Mouse (Mus musculus) common myeloid progenitor, adult 5-6 weeks (primary cell): Measurements from ENCODE around the gene Krt18. TPM values are rescaled to one million over a fixed set of nuclear protein-coding genes. Genes with fewer than 3 reads are reported as not detected.

Experiments used
- ATAC-seq: replicated peaks from 2 replicates; pipeline ENCODE4 v1.8.0; 2016; ENCODE audit warnings: low read depth, mild to moderate bottlenecking, moderate TSS enrichment, inconsistent platforms; ENCODE audit not compliant: poor library complexity, severe bottlenecking
- total RNA-seq: library from RNA; stranded (forward); fragments of 200-1000, 187-1606 nt; gene quantifications from 2 replicates; pipeline ENCODE4 v1.2.3, GENCODE M21; 2017

Krt18 gene
- total RNA-seq, 1 experiment from 2014 or later: 15.7 TPM

DNA sequence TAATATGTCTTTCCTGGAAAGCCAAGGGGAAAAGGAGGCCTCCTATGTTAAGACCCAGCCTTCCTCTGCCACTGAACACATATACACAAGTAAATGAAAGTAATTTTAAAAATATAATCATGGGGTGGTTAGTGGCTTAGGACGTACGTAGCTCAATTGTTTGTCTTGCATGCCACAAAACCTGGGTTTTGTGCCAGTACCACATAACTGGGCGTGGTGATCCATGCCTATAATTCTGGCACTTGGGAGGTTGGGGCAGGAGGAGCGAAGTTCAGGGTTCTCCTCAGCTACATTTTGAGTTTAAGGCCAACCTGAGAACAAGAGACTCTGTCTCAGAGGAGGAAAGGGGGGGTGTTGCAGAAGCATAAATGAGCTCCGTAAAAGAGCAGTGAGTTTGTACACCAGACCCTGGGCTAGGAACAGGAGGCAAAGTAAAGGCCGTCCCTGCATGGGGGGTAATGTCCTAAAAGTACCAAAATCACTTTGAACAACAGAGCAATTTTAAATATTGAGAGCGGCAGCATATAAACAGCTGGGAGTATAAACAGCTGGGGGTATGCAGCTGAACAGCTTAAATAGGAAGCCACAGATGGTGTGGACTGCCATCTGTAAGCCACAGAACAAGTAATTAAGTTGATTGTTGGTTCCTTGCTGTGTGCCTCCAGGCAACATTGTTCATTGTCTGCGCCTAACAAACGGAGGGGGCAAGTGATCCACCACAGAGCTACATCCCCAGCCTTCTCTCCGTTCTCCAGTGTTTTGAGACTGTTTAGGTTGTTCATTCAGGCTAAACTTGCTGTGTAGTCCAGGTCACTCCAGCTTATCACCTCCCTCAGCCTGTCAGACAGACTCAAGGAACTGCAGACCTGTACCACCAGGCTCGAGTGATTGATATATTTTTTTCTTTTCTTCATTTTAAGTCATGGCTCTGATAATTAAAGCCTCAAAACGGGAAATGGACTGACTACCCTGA lies 20.6 kb upstream of the Krt18 start:
- ATAC-seq: no peak

DNA sequence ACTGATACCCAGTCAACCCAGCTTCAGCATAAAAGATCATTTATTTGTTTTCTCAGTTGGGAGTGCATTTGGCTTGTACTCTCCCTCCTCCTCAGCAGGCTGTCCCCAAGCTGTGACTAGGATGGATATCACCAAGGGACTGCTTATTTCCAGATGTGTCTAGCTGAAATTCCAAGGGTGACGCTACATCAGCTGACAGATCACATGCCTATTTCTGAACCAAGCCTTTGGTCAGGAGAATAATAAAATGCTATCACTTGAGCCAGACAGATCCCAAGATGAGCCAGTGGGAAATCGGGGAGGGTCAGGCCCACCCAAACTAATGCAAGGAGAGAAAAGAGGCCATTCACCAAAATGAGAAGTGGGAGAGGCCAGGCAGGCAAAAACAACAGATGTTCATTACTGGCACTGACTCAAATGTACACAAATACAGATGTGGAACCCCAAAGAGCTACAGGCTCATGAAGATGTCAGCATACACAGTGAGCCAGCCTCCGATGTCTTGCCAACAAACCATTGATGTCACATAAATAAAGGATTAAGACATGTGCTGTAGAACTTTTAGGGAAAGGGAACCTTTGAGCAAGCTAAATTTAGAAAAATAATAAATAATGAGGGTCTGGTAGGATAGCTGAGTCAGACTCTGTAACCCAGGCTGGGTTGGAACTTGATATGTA lies 17.3 kb upstream of the Krt18 start:
- ATAC-seq: no peak

DNA sequence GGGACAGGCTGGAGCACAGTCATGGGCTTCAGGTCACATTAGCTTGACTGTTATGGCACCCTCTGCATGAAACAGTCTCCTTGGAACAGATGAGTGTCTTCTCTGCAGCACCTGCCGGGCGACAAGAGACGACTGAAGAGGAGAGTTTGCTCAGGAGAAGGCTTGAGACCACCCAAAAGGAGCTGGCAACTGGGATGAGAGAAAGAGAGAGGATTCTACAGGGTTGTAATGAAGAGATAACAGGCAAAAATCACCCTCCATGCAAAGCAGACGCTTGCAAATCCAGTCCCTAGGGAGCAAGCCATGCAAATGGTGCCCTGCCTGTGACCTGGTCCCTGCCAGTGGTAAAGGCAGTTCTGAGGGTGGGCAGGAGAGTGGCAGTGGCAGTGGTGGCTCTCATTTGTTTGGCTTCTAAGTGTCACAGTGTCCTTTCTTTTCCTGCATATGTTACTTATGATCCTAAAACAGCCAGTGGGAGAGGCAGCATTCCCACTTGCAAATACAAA lies 15.7 kb upstream of the Krt18 start:
- no peak for ATAC-seq

GRCm38 (mm10) chr15:102013651-102014050 lies 14.3 kb upstream of the Krt18 start:
- ATAC-seq: no peak

GRCm38 (mm10) chr15:102014848-102015247 lies 13.1 kb upstream of the Krt18 start:
- ATAC-seq: no peak

DNA sequence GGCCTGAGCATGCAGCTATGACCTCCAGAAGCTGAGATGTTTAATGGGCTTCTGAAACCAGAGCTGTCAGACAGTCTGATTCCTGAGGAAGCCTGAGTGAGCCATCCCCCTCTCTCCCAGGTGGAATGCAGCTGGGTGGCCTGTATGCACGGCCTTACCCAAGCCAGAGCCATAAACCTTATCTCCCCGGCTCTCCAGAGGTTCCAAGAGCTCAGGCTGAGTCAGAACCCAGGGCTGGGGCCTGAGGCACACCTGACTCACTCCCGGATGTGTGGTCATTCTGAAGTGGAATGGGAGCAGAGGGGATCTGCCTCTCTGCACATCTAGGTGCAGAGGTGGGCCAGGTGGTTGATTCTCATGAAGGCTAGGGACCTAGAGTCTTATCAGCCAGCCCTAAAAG lies 11.9 kb upstream of the Krt18 start:
- ATAC-seq: no peak

DNA sequence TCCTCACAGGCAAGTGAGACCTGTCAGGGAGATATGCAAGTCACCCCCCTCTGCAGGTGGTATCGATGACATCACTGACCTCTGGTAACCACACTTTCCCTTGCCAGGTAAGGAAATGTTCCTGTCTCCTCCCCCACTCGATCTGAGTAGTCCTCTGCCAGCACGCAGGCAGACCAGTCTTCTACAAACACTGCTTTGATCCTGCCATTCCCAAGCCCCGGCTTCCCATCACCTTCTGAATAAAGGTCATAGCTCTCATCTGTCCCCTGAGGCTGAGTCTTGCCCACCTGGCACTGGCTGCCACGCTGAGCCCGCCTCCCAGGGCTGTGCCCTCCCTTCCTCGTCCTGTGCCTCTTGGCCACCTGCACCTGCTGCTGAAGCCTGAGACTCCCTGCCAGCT lies 11.2 kb upstream of the Krt18 start:
- no peak for ATAC-seq

DNA sequence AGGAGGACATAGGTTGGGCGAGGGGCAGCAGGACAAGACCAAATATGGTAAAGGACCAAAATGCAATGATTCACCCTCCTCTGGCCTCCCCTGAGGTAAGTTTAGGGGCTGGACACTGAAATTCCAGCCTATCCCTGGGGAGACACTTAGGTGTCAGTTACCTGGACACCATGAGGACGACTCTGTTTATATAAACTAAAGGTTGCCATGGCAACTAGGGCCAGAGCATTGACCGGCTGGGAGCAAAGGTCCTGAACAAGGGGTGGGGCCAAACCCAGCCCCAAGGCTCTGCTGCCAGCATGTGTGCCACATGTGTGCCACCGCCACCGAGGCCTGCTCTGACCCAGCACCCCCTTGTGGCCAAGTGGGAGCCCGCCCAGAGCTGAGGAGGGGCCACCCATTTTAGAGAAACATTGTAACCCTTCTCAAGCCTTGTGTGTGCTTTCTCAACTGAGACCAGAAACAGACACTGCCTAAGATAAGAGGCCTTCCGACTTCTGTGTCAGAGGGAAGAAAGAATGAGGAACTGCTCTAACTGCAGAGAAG lies 10.0 kb upstream of the Krt18 start:
- peak; percentile 91 for ATAC-seq

GRCm38 (mm10) chr15:102022481-102022880 lies 5.5 kb upstream of the Krt18 start:
- no peak for ATAC-seq

- ATAC-seq: no peak
Observed at GRCm38 (mm10) chr15:102023888-102024287, 4.1 kb upstream of the Krt18 start.

DNA sequence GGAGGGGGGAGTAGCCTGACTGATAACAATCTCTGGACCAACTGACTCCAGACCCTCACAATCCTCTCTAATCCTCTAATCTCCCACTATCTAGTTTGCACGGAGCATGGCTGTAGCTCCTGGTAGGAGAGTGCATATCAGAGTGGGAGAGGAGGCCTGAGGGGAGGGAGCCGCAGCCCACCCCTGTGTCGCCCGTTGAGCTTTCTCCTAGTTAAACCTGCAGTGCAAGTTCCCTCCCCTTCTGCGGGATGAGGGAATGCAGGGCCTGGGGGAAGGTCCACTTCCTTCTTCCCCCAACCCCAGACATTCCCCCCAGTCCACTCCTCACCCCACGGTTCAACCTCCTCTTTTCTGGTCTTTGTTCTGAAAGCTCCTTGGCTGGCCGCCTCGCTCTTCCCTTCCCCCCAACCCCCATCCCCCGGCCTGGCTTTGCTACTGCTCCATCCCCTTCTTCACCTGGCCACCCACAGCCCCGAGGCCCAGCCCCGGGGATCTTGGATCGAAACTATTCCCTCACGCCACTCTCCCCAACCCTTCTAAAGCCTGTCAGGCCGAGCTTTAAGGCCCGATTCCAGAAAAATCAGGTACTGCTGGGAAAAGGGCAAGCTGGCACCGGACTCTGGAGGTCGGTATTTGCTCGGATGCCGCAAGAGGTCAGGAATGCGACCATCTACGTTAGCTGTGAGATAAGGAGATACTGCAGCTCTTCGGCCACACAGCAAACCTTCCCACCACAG lies 2.7 kb upstream of the Krt18 start:
- no peak for ATAC-seq

DNA sequence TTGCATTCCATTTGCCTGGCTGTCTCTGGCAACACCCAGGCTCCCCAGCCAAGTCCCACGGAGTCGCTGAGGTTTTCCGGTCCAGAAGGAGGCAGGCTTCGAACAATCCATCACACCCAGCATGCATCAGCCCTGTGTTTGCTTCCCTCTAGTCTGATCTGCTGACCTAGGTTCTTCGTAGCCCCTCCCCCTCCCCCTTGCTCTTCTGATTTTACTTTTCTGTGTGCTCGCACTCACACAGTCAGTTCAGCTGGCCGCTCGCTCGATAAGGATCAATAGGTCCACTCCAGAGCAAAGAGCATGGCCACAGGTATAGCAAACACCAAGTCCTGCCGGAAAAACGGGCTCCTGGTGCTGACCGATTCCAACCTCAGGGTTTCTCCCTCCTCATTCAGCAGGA lies 1.6 kb upstream of the Krt18 start:
- peak; percentile 37; the same call in 1 of the 2 replicates for ATAC-seq

DNA sequence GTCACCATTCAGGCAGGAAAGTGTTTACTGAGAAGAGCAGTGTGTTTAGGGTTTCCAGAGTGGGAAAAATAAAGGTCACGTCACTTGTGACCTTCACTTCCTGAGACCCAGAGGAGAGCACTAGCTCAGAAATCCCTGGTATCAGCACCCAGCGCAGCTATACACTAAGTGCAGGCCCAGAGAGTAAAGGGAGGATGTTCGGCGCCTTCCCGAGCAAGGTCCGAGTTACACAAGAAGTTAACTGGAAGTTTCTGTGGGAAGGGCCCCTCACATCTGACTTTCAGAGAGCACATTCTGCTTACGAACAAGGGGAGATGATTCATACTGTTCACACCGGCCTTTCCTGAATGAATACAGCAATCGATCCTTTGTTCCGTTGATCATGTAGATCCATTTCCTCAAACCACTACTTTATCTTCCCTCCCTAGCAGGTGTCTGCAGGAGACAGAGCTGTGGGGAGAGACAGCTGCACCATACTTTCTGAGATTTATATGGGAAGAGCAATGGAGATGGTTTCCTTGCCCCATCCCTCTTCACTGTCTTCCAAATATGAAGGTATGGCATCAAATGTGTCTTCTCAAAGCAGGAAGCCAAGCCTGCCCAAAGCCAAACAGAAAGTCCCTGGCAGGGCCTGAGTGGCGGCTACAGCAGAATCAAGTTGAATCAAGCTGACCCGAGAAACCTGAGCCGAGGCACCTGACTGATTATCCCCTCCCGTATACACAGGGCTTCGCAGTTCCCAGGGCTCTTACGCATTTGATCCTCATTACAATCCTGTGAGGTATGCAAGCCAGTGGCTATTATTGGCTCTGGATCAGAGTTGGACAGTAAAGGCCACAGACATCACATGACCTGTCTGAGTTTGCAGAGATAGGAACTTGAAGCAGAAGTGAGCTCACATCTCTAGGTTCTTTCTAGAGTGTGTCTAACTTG lies 6.4 kb downstream of the Krt18 start:
- ATAC-seq: no peak

GRCm38 (mm10) chr15:102040277-102040676 lies 12.3 kb downstream of the Krt18 start:
- no peak for ATAC-seq

GRCm38 (mm10) chr15:102041951-102042350 lies 14.0 kb downstream of the Krt18 start:
- ATAC-seq: no peak

- ATAC-seq: no peak
Observed at GRCm38 (mm10) chr15:102044745-102045144, 16.8 kb downstream of the Krt18 start.

GRCm38 (mm10) chr15:102045691-102046090 lies 17.7 kb downstream of the Krt18 start:
- ATAC-seq: no peak

DNA sequence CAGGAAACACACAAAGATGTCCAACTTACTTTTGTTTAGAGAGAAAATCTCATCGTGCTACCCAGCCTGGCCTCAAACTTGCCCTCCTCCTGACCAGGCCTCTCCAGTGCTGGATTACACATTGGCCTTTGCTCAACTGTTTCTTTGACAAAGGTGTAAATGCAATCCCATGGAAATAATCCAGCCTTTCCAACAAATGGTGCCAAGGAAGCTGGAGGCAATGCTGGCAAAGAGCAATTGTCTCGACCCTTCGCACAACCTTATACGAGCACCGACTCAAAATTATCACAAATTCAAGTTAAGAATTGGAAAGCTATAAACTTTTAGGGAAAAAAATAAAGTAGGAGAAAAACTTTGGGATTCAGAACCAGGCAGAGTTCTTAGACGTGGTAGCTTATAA lies 20.0 kb downstream of the Krt18 start:
- ATAC-seq: no peak

- no peak for ATAC-seq
Observed at GRCm38 (mm10) chr15:102049871-102050270, 21.9 kb downstream of the Krt18 start.
